Mouse (Mus musculus) liver, embryonic 14.5 days (tissue): ENCODE measurements around the gene Robo1. TPM values are rescaled to one million over a fixed set of nuclear protein-coding genes. Genes with fewer than 3 reads are reported as not detected.

Source experiments
- ATAC-seq: fragments of 200-750 bp; cut with Nextera tagmentation; 2 replicates; pipeline ENCODE4 v1.8.0; 2017; ENCODE audit warnings: moderate number of reproducible peaks, mild to moderate bottlenecking, moderate library complexity; ENCODE audit not compliant: insufficient read depth
- DNase-seq, 3 experiments: peaks; one replicate each; pipeline ENCODE4 v3.0.0-alpha.2; 2012 to 2013; ENCODE audit warnings: low read depth in 3 of 3, low spot score in 3 of 3
- H3K27ac ChIP-seq: fragments of 300-500 bp; sonication (generic); 2 replicates; pipeline ENCODE4 v1.5.1; 2014; ENCODE audit warnings: moderate library complexity, mild to moderate bottlenecking, control low read depth, inconsistent platforms
- H3K27me3 ChIP-seq: fragments of 300-500 bp; sonication (generic); 2 replicates; pipeline ENCODE4 v1.6.1; 2014; ENCODE audit warnings: mild to moderate bottlenecking, low read length, moderate library complexity; ENCODE audit not compliant: control insufficient read depth, insufficient read depth
- H3K36me3 ChIP-seq: fragments of 300-500 bp; sonication (generic); replicated peaks from 2 replicates; pipeline ENCODE4 v1.6.1; 2014; ENCODE audit warnings: low read depth; ENCODE audit not compliant: control insufficient read depth, insufficient read depth
- H3K4me1 ChIP-seq, 2 experiments: fragments of 200-500 bp in 1 of 2; fragments of 300-500 bp in 1 of 2; sonication (generic) in 1 of 2; replicated peaks; 2 replicates each; pipeline ENCODE4 v1.6.1; 2012 to 2014; ENCODE audit warnings: antibody characterized with exemption in 1 of 2, inconsistent platforms in 1 of 2, low read length in 1 of 2; ENCODE audit not compliant: control insufficient read depth in 2 of 2, insufficient read depth in 2 of 2
- H3K4me2 ChIP-seq: fragments of 300-500 bp; sonication (generic); 2 replicates; pipeline ENCODE4 v1.6.1; 2014; ENCODE audit warnings: low read depth, mild to moderate bottlenecking, control low read depth, moderate library complexity
- H3K4me3 ChIP-seq, 2 experiments: fragments of 200-500 bp in 1 of 2; fragments of 300-500 bp in 1 of 2; sonication (generic) in 1 of 2; 2 replicates each; pipeline ENCODE4 v1.5.1; 2012 to 2014; ENCODE audit warnings: low read depth in 2 of 2, low read length in 2 of 2, mild to moderate bottlenecking in 2 of 2, control low read depth in 1 of 2, inconsistent platforms in 1 of 2, moderate library complexity in 1 of 2; ENCODE audit not compliant: insufficient read depth in 1 of 2
- H3K9ac ChIP-seq: fragments of 300-500 bp; sonication (generic); replicated peaks from 2 replicates; pipeline ENCODE4 v1.6.1; 2014; ENCODE audit warnings: mild to moderate bottlenecking, control low read depth, moderate library complexity
- H3K9me3 ChIP-seq: fragments of 300-500 bp; sonication (generic); 2 replicates; pipeline ENCODE4 v1.6.1; 2016; ENCODE audit warnings: low read length, mixed read lengths; ENCODE audit not compliant: control insufficient read depth
- CTCF ChIP-seq: IDR thresholded peaks from 2 replicates; pipeline ENCODE4 v1.5.1; 2016; ENCODE audit warnings: antibody characterized with exemption, low read depth, control low read depth
- EP300 ChIP-seq: IDR thresholded peaks from 2 replicates; pipeline ENCODE4 v1.6.1; 2016; ENCODE audit warnings: antibody characterized with exemption, low read depth
- WGBS: fragments of 180-500 bp; shearing (Covaris S2); extraction: QIAGEN DNeasy Blood & Tissue Kit; methylation state at CpG from one replicate; pipeline ENCODE4 v1.1.7; 2014; ENCODE audit not compliant: insufficient replicate concordance; 5-methylcytosine and 5-hydroxymethylcytosine counted together
- polyA plus RNA-seq, 2 experiments: library from polyadenylated mRNA; depleted of rRNA in 1 of 2; stranded (reverse) in 1 of 2; unstranded in 1 of 2; fragments of >200 nt; fragmentation: Nextera tagmentation in 1 of 2; extraction: Ambion mirVana in 1 of 2; gene quantifications; 2 replicates each; pipeline versions ENCODE4 v1.2.1 to v1.2.3; 2012 to 2014

The Robo1 gene
- polyA plus RNA-seq, 2 experiments = 3.1 to 3.4 TPM

DNA sequence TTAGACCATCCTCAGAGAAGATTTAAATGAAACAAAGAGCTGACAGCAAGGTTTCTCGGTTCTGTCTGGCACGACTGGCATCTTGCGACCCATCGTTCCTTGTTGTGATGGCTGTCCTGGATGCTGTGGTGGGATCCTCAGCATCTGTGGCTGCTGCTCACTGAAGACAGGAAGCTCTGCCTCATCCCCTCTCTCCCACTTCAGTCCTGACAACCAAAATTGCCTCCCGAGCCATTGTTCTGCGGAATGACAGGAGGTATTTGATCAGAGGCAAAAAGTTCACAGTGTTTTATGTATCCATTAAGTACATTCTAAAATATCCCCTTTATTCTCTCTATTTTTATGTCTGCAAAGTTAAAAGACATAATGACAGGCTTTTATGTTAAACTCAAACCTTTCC, 643.9 kb downstream of the Robo1 start:
- no peaks in the 10 kb centered on the region for H3K9me3 ChIP-seq
- TF ChIP-seq EP300 (no peak), CTCF (no peak)
- WGBS = 75% methylated on average over 6 of the region's 6 CpGs
- ATAC-seq (no peak), DNase-seq (no peak)
- H3K27ac ChIP-seq = no peak overlapping the region
- H3K9ac ChIP-seq = no peak overlapping the region
- H3K4me3 ChIP-seq = no peak overlapping the region
- no peaks in the 10 kb centered on the region for H3K36me3 ChIP-seq
- H3K4me1 ChIP-seq = no peaks in the 10 kb centered on the region
- H3K4me2 ChIP-seq = no peak overlapping the region
- H3K27me3 ChIP-seq = no peaks in the 10 kb centered on the region

DNA sequence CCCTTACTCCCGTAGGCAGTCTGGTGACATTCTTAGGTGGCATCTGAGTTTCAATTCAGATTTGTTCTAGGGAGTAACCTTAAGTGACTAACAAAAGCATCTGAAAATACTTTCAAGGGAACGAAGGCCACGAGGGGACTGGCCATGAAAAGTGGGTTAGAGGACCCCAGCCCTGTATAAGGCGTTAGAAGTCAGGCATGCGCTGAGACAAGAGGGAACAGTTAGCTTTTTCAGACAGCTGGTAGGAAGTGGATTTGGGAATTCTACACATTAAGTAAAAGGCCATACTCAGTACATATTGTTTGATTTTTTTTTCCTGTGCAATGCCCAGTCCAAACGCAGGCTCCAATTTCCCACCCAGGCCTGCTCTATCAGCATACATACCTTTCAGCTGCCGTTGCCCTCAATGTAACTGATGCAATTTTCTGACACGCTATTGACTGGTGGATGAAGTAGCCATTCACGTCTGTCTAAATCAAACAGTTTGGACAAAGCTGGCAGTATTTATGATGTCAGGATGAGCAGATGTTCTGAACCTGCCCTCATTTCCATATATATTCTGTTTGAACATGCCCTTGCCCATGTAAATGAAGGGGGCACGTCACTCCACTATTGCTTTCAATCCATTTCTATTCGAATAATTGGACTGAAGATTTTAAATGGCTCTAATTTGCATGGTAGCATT, 651.1 kb downstream of the Robo1 start:
- no peaks in the 10 kb centered on the region for H3K27me3 ChIP-seq
- no peaks in the 10 kb centered on the region for H3K9me3 ChIP-seq
- no peak for TF ChIP-seq EP300
- TF ChIP-seq CTCF = no peak
- H3K36me3 ChIP-seq = no peaks in the 10 kb centered on the region
- ATAC-seq (no peak), DNase-seq (no peak)
- 64% methylated on average over 11 of the region's 11 CpGs for WGBS
- no peaks in the 10 kb centered on the region for H3K4me1 ChIP-seq
- no peak overlapping the region for H3K4me3 ChIP-seq
- H3K9ac ChIP-seq = no peak overlapping the region
- H3K27ac ChIP-seq = no peak overlapping the region
- H3K4me2 ChIP-seq = no peak overlapping the region

DNA sequence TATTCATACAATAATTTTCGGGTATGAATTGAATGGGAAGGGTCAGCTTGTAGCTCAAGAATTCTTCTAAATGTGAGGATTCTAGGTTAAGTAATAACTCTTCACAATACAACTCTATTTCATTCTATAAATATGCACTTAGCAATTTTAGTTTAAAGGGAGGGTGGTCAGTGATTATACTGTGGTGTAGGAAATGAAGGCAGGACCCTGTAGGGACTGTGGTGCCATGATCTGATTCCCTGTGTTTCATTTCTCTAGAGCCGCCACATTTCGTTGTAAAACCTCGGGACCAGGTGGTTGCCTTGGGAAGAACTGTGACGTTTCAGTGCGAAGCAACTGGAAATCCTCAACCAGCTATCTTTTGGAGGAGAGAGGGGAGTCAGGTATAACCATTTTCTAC, 651.7 kb downstream of the Robo1 start:
- Histone ChIP-seq H3K36me3 (no peaks in the 10 kb centered on the region), H3K9ac (no peak overlapping the region), H3K4me2 (no peak overlapping the region), H3K9me3 (no peaks in the 10 kb centered on the region), H3K4me1 (no peaks in the 10 kb centered on the region), H3K27ac (no peak overlapping the region), H3K27me3 (no peaks in the 10 kb centered on the region), H3K4me3 (no peak overlapping the region)
- ATAC-seq (no peak), DNase-seq (no peak)
- TF ChIP-seq CTCF (no peak), EP300 (no peak)
- WGBS = 66% methylated on average over 6 of the region's 6 CpGs

DNA sequence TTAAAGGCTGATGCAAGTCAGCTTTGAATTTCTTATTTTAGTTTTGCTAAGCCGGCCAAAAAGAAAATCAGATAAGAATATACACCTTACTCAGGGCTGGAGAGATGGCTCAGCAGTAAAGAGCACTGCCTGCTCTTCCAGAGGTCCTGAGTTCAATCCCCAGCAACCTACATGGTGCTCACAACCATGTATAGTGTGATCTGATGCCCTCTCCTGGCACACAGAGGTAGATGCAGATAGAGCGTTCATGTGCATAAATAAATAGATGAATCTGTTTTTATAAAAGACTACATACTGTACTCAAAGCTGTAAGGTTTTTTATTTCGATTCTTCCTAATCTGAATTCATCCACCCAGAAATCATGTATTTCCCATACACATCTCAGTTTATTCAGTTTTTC, 655.7 kb downstream of the Robo1 start:
- H3K4me3 ChIP-seq = no peak overlapping the region
- no peak for ATAC-seq
- 64% methylated on average over 3 of the region's 3 CpGs for WGBS
- H3K27me3 ChIP-seq = no peaks in the 10 kb centered on the region
- H3K36me3 ChIP-seq = no peaks in the 10 kb centered on the region
- no peak overlapping the region for H3K9ac ChIP-seq
- TF ChIP-seq EP300 (no peak), CTCF (no peak)
- H3K9me3 ChIP-seq = no peaks in the 10 kb centered on the region
- DNase-seq = no peak
- H3K4me1 ChIP-seq = no peaks in the 10 kb centered on the region
- no peak overlapping the region for H3K4me2 ChIP-seq
- no peak overlapping the region for H3K27ac ChIP-seq

DNA sequence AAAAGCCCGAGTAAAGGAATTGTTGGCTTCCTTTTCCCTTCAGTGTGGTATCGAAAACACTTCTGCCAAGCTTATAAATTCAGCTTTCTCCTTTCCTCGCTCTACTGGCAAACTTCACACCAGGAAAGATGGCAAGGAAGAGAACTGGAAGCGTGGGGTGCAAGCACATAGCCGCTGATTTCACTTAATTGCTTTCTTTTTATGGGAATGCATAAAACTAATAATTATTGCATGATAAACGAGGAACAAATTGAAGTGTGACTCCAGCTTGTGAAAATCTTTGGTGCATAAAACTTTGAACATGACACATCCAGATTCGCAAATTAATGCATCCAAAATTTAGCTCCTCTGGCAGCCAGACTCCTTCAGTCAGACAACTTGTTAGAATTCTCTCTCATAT, 659.4 kb downstream of the Robo1 start:
- WGBS = 63% methylated on average over 7 of the region's 7 CpGs
- ATAC-seq (no peak), DNase-seq (no peak)
- Histone ChIP-seq H3K4me3 (no peak overlapping the region), H3K4me1 (no peaks in the 10 kb centered on the region), H3K9ac (no peak overlapping the region), H3K9me3 (no peaks in the 10 kb centered on the region), H3K4me2 (no peak overlapping the region), H3K36me3 (no peaks in the 10 kb centered on the region), H3K27ac (no peak overlapping the region), H3K27me3 (no peaks in the 10 kb centered on the region)
- no peak for TF ChIP-seq CTCF
- no peak for TF ChIP-seq EP300
